Mouse (Mus musculus) CH12.LX (cell line): ENCODE results near the gene Vwf. TPM values are rescaled to one million over a fixed set of nuclear protein-coding genes. Genes with fewer than 3 reads are reported as not detected.

Source experiments
- DNase-seq: peaks from one replicate; pipeline ENCODE4 v3.0.0-alpha.2; 2013; ENCODE audit errors: extremely low read depth
- H3K27ac ChIP-seq: 2 replicates; pipeline ENCODE4 v1.5.1; 2012; ENCODE audit warnings: low read depth, mild to moderate bottlenecking, control low read depth, moderate library complexity; ENCODE audit not compliant: insufficient read depth
- H3K27me3 ChIP-seq: replicated peaks from 2 replicates; pipeline ENCODE3; 2012; ENCODE audit warnings: inconsistent platforms
- H3K36me3 ChIP-seq, 2 experiments: replicated peaks in 1 of 2; 2 replicates each; pipeline versions ENCODE3 to v1.6.1; 2012; ENCODE audit warnings: inconsistent platforms in 1 of 2, low read length in 1 of 2, mild to moderate bottlenecking in 1 of 2, mixed read lengths in 1 of 2, moderate library complexity in 1 of 2; ENCODE audit not compliant: control insufficient read depth in 1 of 2, insufficient read depth in 1 of 2
- H3K4me1 ChIP-seq, 2 experiments: 2 replicates each; pipeline ENCODE4 v1.6.1; 2012; ENCODE audit warnings: inconsistent platforms in 1 of 2, moderate library complexity in 1 of 2; ENCODE audit not compliant: insufficient read depth in 2 of 2, control insufficient read depth in 1 of 2
- H3K4me2 ChIP-seq: 2 replicates; pipeline ENCODE4 v1.6.1; 2012; ENCODE audit warnings: low read depth, mild to moderate bottlenecking, control low read depth; ENCODE audit not compliant: poor library complexity, insufficient read depth, severe bottlenecking
- H3K4me3 ChIP-seq, 3 experiments: fragments of 150-350 bp in 1 of 3; sonication (generic) in 1 of 3; replicated peaks in 1 of 3; 2 replicates each; pipeline versions ENCODE3 to v1.5.1; 2011 to 2012; ENCODE audit warnings: low read depth in 2 of 3, low read length in 2 of 3, mild to moderate bottlenecking in 2 of 3, moderate library complexity in 2 of 3, control low read depth in 1 of 3, improper control_type of control experiment in 1 of 3, inconsistent platforms in 1 of 3, mixed read lengths in 1 of 3; ENCODE audit not compliant: poor library complexity in 1 of 3
- H3K79me2 ChIP-seq: replicated peaks from 2 replicates; pipeline ENCODE4 v1.6.1; 2012; ENCODE audit warnings: mild to moderate bottlenecking, moderate library complexity; ENCODE audit not compliant: control insufficient read depth, poor library complexity, insufficient read depth, severe bottlenecking; ENCODE audit errors: extremely low read depth
- H3K9ac ChIP-seq: 2 replicates; pipeline ENCODE4 v1.6.1; 2012; ENCODE audit warnings: low read depth, mild to moderate bottlenecking, control low read depth, moderate library complexity; ENCODE audit not compliant: insufficient read depth
- H3K9me3 ChIP-seq: replicated peaks from 2 replicates; pipeline ENCODE3; 2012; ENCODE audit warnings: low read length, inconsistent platforms, mixed read lengths
- BHLHE40 ChIP-seq: IDR thresholded peaks from 2 replicates; pipeline ENCODE4 v1.6.1; 2011; ENCODE audit warnings: mild to moderate bottlenecking, low read depth, low read length, improper control_type of control experiment
- CHD1 ChIP-seq: IDR thresholded peaks from 2 replicates; pipeline ENCODE4 v1.6.1; 2012; ENCODE audit warnings: low read depth, low read length, improper control_type of control experiment, inconsistent platforms
- CTCF ChIP-seq, 2 experiments: IDR thresholded peaks in 1 of 2; conservative IDR thresholded peaks in 1 of 2; 2 replicates each; pipeline ENCODE4 v1.5.1; 2011 to 2012; ENCODE audit warnings: low read depth in 2 of 2, low read length in 2 of 2, improper control_type of control experiment in 1 of 2, inconsistent platforms in 1 of 2, mild to moderate bottlenecking in 1 of 2, moderate library complexity in 1 of 2
- E2F4 ChIP-seq: IDR thresholded peaks from 2 replicates; pipeline ENCODE4 v1.6.1; 2011; ENCODE audit warnings: low read depth, low read length, improper control_type of control experiment; ENCODE audit not compliant: insufficient replicate concordance
- ELF1 ChIP-seq: IDR thresholded peaks from 2 replicates; pipeline ENCODE4 v1.6.1; 2014; ENCODE audit warnings: low read depth, mild to moderate bottlenecking, inconsistent platforms, low read length, improper control_type of control experiment
- EP300 ChIP-seq: IDR thresholded peaks from 2 replicates; pipeline ENCODE4 v1.6.1; 2011; ENCODE audit warnings: low read length, improper control_type of control experiment
- ETS1 ChIP-seq: conservative IDR thresholded peaks from 2 replicates; pipeline ENCODE4 v1.6.1; 2012; ENCODE audit warnings: low read depth, mild to moderate bottlenecking, inconsistent platforms, low read length, improper control_type of control experiment, moderate library complexity
- JUN ChIP-seq: IDR thresholded peaks from 2 replicates; pipeline ENCODE4 v1.6.1; 2011; ENCODE audit warnings: low read depth, mild to moderate bottlenecking, low read length, improper control_type of control experiment, moderate library complexity; ENCODE audit not compliant: insufficient read depth
- KAT2A ChIP-seq: IDR thresholded peaks from 2 replicates; pipeline ENCODE4 v1.6.1; 2012; ENCODE audit warnings: low read length, improper control_type of control experiment, inconsistent platforms; ENCODE audit not compliant: insufficient replicate concordance
- MAFK ChIP-seq: IDR thresholded peaks from 2 replicates; pipeline ENCODE4 v1.6.1; 2011; ENCODE audit warnings: low read length, improper control_type of control experiment; ENCODE audit not compliant: insufficient replicate concordance
- MAZ ChIP-seq: IDR thresholded peaks from 2 replicates; pipeline ENCODE4 v1.6.1; 2012; ENCODE audit warnings: low read depth, mild to moderate bottlenecking, inconsistent platforms, low read length, improper control_type of control experiment, moderate library complexity
- MEF2A ChIP-seq: IDR thresholded peaks from 2 replicates; pipeline ENCODE4 v1.6.1; 2014; ENCODE audit warnings: low read depth, mild to moderate bottlenecking, inconsistent platforms, low read length, improper control_type of control experiment, borderline replicate concordance
- MYC ChIP-seq: IDR thresholded peaks from 2 replicates; pipeline ENCODE4 v1.6.1; 2011; ENCODE audit warnings: low read depth, mild to moderate bottlenecking, improper control_type of control experiment, low read length
- PAX5 ChIP-seq: IDR thresholded peaks from 2 replicates; pipeline ENCODE4 v1.6.1; 2012; ENCODE audit warnings: low read length, inconsistent platforms, mixed read lengths
- POLR2AphosphoS2 ChIP-seq: IDR thresholded peaks from 2 replicates; pipeline ENCODE4 v1.6.1; 2011; ENCODE audit warnings: low read depth, low read length, improper control_type of control experiment
- RAD21 ChIP-seq: IDR thresholded peaks from 2 replicates; pipeline ENCODE4 v1.6.1; 2011; ENCODE audit warnings: low read depth, mild to moderate bottlenecking, low read length, improper control_type of control experiment, moderate library complexity
- RCOR1 ChIP-seq: conservative IDR thresholded peaks from 2 replicates; pipeline ENCODE4 v1.6.1; 2012; ENCODE audit warnings: low read depth, mild to moderate bottlenecking, inconsistent platforms, low read length, improper control_type of control experiment
- SIN3A ChIP-seq: IDR thresholded peaks from 2 replicates; pipeline ENCODE4 v1.6.1; 2012; ENCODE audit warnings: low read length, improper control_type of control experiment, inconsistent platforms
- UBTF ChIP-seq: IDR thresholded peaks from 2 replicates; pipeline ENCODE4 v1.6.1; 2012; ENCODE audit warnings: low read depth, mild to moderate bottlenecking, inconsistent platforms, low read length, improper control_type of control experiment, moderate library complexity
- USF1 ChIP-seq: IDR thresholded peaks from 2 replicates; pipeline ENCODE4 v1.6.1; 2014; ENCODE audit warnings: low read depth, mild to moderate bottlenecking, inconsistent platforms, low read length, improper control_type of control experiment
- USF2 ChIP-seq: conservative IDR thresholded peaks from 2 replicates; pipeline ENCODE4 v1.6.1; 2011; ENCODE audit warnings: low read depth, low read length, improper control_type of control experiment
- ZKSCAN1 ChIP-seq: IDR thresholded peaks from 2 replicates; pipeline ENCODE4 v1.6.1; 2012; ENCODE audit warnings: low read depth, inconsistent platforms, low read length, improper control_type of control experiment, borderline replicate concordance
- dilution Hi-C: fragments of 300-500 bp; cut with MboI; formaldehyde crosslinking; loops from 2 replicates; pipeline ENCODE4 v1.14.3; 2020; ENCODE audit warnings: low sequenced_read_pairs; ENCODE audit not compliant: extremely low pct_unique_long_range_greater_than_20kb, extremely low pct_ligation_motif_present
- in situ Hi-C: fragments of 300-500 bp; cut with MboI; formaldehyde crosslinking; loops from 3 replicates; pipeline ENCODE4 v1.14.3; 2019; ENCODE audit warnings: low sequenced_read_pairs, low pct_ligation_motif_present, low pct_unique_long_range_greater_than_20kb, mixed read lengths
- polyA plus RNA-seq: library from polyadenylated mRNA; unstranded; fragments of >175 nt; gene quantifications from 2 replicates; pipeline ENCODE4 v1.2.1, GENCODE M21; 2012; ENCODE audit warnings: low read depth; ENCODE audit not compliant: insufficient read length
- total RNA-seq, 2 experiments: library from RNA; depleted of rRNA; stranded (reverse); fragments of 300-350 nt in 1 of 2; fragments of >200 nt in 1 of 2; gene quantifications; 2 replicates each; pipeline ENCODE4 v1.2.3; 2012 to 2014

Gene Vwf
- total and polyA plus RNA-seq, 3 experiments, result not detected

GRCm38 (mm10) chr6:125640486-125640885, 93.9 kb downstream of the Vwf start:
- Histone ChIP-seq H3K27ac (no peak overlapping the region), H3K4me3 (no peak overlapping the region), H3K4me2 (no peak overlapping the region), H3K79me2 (no peaks in the 10 kb centered on the region), H3K4me1 (no peaks in the 10 kb centered on the region), H3K9me3 (no peaks in the 10 kb centered on the region)
- dilution Hi-C loops (no loop called here), in situ Hi-C loops (no loop called here)
- DNase-seq, result no peak
- TF ChIP-seq MAFK, result no peak
- no peak for TF ChIP-seq USF2
- TF ChIP-seq PAX5, result no peak
- no peak for TF ChIP-seq ZKSCAN1
- TF ChIP-seq ELF1, result no peak
- no peak for TF ChIP-seq MEF2A
- TF ChIP-seq, all 38 proteins: peak for 0
- no peaks in the 10 kb centered on the region for H3K36me3 ChIP-seq
- H3K9ac ChIP-seq, result no peak overlapping the region
- H3K27me3 ChIP-seq, result peaks cover 87% of the 10 kb centered on the region

DNA sequence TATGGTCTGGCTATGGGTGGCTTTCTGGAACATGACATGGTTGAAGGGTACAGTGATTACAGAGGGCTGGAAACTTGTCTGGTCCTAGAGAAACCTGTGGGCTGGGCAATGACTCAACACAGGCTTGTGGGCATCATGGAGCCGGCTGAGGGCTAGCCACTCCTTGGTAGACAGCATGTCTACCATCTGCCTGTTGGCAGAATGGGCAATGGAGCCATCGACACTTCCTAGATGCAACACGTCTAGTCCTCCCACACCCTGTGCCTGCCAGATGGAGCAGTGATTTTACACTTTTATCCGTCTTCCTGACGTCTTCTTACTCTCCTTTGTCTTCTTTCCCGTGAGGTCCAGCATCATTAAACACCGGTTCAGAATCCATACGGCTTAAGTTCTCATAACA, 94.6 kb downstream of the Vwf start:
- DNase-seq, result no peak
- Histone ChIP-seq H3K79me2 (no peaks in the 10 kb centered on the region), H3K36me3 (no peaks in the 10 kb centered on the region), H3K9me3 (no peaks in the 10 kb centered on the region), H3K27me3 (peaks cover 87% of the 10 kb centered on the region), H3K9ac (no peak overlapping the region)
- TF ChIP-seq MAFK, result no peak
- no peak for TF ChIP-seq MAZ
- no peak for TF ChIP-seq POLR2AphosphoS2
- no peak for TF ChIP-seq CHD1
- TF ChIP-seq MYC, result no peak
- TF ChIP-seq E2F4, result no peak
- no peak for TF ChIP-seq CTCF (conservative IDR thresholded peaks at IDR 0.05 in 1 of 2, IDR thresholded peaks at IDR 0.05 in 1 of 2; ENCODE audit: low read depth in 2 of 2, low read length in 2 of 2)
- TF ChIP-seq KAT2A, result no peak
- no peak for TF ChIP-seq USF1
- no peak for TF ChIP-seq EP300
- TF ChIP-seq BHLHE40, result no peak
- TF ChIP-seq ETS1, result no peak
- TF ChIP-seq MEF2A, result no peak
- no peak for TF ChIP-seq ELF1
- no peak for TF ChIP-seq JUN
- no peak for TF ChIP-seq ZKSCAN1
- no peak for TF ChIP-seq UBTF
- TF ChIP-seq RAD21, result no peak
- TF ChIP-seq RCOR1, result no peak
- TF ChIP-seq SIN3A, result no peak
- TF ChIP-seq, all 38 proteins: peak for 0
- Histone ChIP-seq H3K27ac (no peak overlapping the region), H3K4me1 (0 out of 4 replicates have a peak, but pooled peaks cover 0 to 2% of the 10 kb centered on the region in 2 experiments), H3K4me2 (no peak overlapping the region), H3K4me3 (no peak overlapping the region)
- in situ Hi-C loops (no loop called here), dilution Hi-C loops (no loop called here)
